Mouse (Mus musculus) thymus, adult 2 months (tissue): Measurements from ENCODE around the gene Mgat3.

Experiments
- CTCF ChIP-seq: fragments of 200-500 bp; IDR thresholded peaks from 2 replicates; pipeline ENCODE4 v1.5.1; 2012; ENCODE audit warnings: mild to moderate bottlenecking, control low read depth, low read length, moderate library complexity, borderline replicate concordance; ENCODE audit not compliant: control insufficient read depth, poor library complexity, insufficient read depth; ENCODE audit errors: extremely low read depth
- POLR2A ChIP-seq: fragments of 200-500 bp; IDR thresholded peaks from 2 replicates; pipeline ENCODE4 v1.6.1; 2012; ENCODE audit warnings: mild to moderate bottlenecking, low read length, control low read depth, moderate library complexity; ENCODE audit not compliant: control insufficient read depth, poor library complexity, insufficient read depth; ENCODE audit errors: extremely low read depth

DNA sequence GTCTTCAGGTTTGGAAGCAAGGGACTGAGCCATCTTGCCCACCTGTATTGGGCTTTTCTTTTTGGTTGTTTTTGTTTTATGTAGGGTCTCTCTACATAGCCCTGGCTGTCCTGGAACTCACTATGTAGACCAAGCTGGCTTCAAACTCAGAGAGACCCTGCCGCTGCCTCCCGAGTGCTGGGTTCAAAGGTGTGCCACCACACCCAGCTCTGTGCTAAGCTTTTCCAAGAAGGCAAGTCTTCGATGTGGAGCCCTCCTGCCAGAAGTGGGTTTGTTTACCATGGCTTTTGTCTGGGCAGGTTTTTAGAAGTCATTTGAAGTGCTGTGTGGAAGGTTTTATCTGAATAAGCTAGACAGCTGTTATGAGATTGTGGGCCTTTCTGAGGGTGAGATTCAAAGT, 32.6 kb upstream of the Mgat3 start:
- TF ChIP-seq POLR2A (no peak), CTCF (no peak)
